In the genomic region with DNA sequence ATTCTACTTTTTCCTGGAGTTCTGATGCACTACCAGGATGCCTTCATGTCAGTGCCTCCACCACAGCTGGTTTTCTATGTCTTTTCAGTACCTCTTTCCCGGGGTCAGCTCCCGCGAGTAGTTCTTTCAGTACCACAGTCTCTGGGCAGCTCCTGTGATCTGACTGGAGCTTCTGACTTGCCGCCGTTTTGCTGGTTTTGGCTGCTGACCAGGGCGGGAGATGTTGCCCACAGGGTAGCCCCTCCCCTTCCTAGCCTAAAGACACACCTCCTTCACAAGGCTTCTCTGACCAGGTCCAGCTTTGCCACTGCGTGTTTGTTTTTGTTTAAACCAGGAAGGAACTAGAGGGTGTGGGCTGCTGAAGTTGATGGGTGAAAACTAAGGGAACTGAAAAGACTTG, we compare ENCODE assay signal across 8 mouse cellular contexts. TPM values are rescaled to one million over a fixed set of nuclear protein-coding genes. Genes with fewer than 3 reads are reported as not detected.
A peak's percentile ranks its signal among the peaks of the same experiment; 100 is the strongest.
DNase-seq lines count a peak whose midpoint lies in the region; ATAC-seq and TF ChIP-seq lines count a peak whose summit lies in the region.
"Had no signal": no experiment of that assay in that cellular context is flagged by ENCODE, and none has a peak within 500 bp of the region (broad histone marks: within the 10 kb centered on the region; RNA-seq: fewer than 3 reads in every experiment).

TSS of gene Neurod4 (minus strand) at position 175 of the 400 bp plus-strand sequence.

- no peak within 1 kb of the TSS for H3K27ac ChIP-seq in MEL (ENCODE audit: control insufficient read depth, low read depth, low read length)
- no peak within 1 kb of the TSS for H3K27ac ChIP-seq in forebrain, embryonic 10.5 days
- H3K27ac ChIP-seq in kidney, postnatal 0 days: no peak within 1 kb of the TSS
- H3K27ac ChIP-seq in midbrain, embryonic 15.5 days: no peak within 1 kb of the TSS

- H3K4me3 ChIP-seq in MEL (ENCODE audit: control insufficient read depth in 1 of 2, insufficient read depth in 1 of 2, low read depth in 2 of 2, low read length in 2 of 2): no peak within 1 kb of the TSS
- H3K4me3 ChIP-seq in forebrain, embryonic 10.5 days: peak within 1 kb of the TSS; percentile 8; the same call in 1 of the 2 replicates
- H3K4me3 ChIP-seq in kidney, postnatal 0 days (replicated peaks; ENCODE audit: low read depth, low read length): no peak within 1 kb of the TSS
- H3K4me3 ChIP-seq in midbrain, embryonic 15.5 days: no peak within 1 kb of the TSS

- no peak within 1 kb of the TSS for H3K4me2 ChIP-seq in kidney, postnatal 0 days (ENCODE audit: low read length)
- peak within 1 kb of the TSS; percentile 16 for H3K4me2 ChIP-seq in midbrain, embryonic 15.5 days

- DNase-seq in B cell, adult 2 months: peak; percentile 50 to 51
- peak; percentile 56 for DNase-seq in MEL (ENCODE audit: low read depth, low spot score)
- peak; percentile 58 for DNase-seq in forebrain, embryonic 10.5 days (ENCODE audit: extremely low spot score, low spot score)
- DNase-seq in kidney, postnatal 0 days (ENCODE audit: low spot score): peak; percentile 80
- no peak for DNase-seq in urinary bladder, postnatal 36 days (ENCODE audit: low spot score in 2 of 2)
- no peak for DNase-seq in thymus, postnatal 4 days

- H3K27me3 ChIP-seq in MEL (ENCODE audit: control insufficient read depth in 1 of 2, insufficient read depth in 2 of 2, low read length in 2 of 2): peaks cover 2% of the 10 kb centered on the region in 2 experiments; a peak in 3 of 4 replicates
- no peaks in the 10 kb centered on the region for H3K27me3 ChIP-seq in forebrain, embryonic 10.5 days (ENCODE audit: poor library complexity, severe bottlenecking)
- H3K27me3 ChIP-seq in kidney, postnatal 0 days (ENCODE audit: insufficient read depth, low read length): no peaks in the 10 kb centered on the region
- no peaks in the 10 kb centered on the region for H3K27me3 ChIP-seq in midbrain, embryonic 15.5 days (replicated peaks)

- TF ChIP-seq POLR2A in MEL (IDR thresholded peaks at IDR 0.05; ENCODE audit: control insufficient read depth in 1 of 2, insufficient read depth in 1 of 2, low read depth in 1 of 2, low read length in 2 of 2, poor library complexity in 1 of 2): no peak

- no peaks in the 10 kb centered on the region for H3K79me2 ChIP-seq in MEL (ENCODE audit: control insufficient read depth, insufficient read depth, low read length, poor library complexity)

- WGBS in forebrain, embryonic 10.5 days: under 1% methylated on average over 7 of the region's 7 CpGs
- 1% methylated on average over 7 of the region's 7 CpGs for WGBS in kidney, postnatal 0 days
- WGBS in midbrain, embryonic 15.5 days: 1% methylated on average over 7 of the region's 7 CpGs

- no peaks in the 10 kb centered on the region for H3K4me1 ChIP-seq in MEL (ENCODE audit: control insufficient read depth in 1 of 2, insufficient read depth in 2 of 2, low read length in 2 of 2)
- peaks cover 23% of the 10 kb centered on the region for H3K4me1 ChIP-seq in forebrain, embryonic 10.5 days
- H3K4me1 ChIP-seq in kidney, postnatal 0 days (replicated peaks; ENCODE audit: insufficient read depth, low read length): no peaks in the 10 kb centered on the region
- no peaks in the 10 kb centered on the region for H3K4me1 ChIP-seq in midbrain, embryonic 15.5 days

- no peaks in the 10 kb centered on the region for H3K9me3 ChIP-seq in MEL (replicated peaks; ENCODE audit: insufficient read depth, low read length)
- H3K9me3 ChIP-seq in forebrain, embryonic 10.5 days: no peaks in the 10 kb centered on the region
- H3K9me3 ChIP-seq in kidney, postnatal 0 days (replicated peaks; ENCODE audit: low read length): no peaks in the 10 kb centered on the region
- no peaks in the 10 kb centered on the region for H3K9me3 ChIP-seq in midbrain, embryonic 15.5 days

- no peak within 1 kb of the TSS for H3K9ac ChIP-seq in MEL (ENCODE audit: control insufficient read depth, low read depth, low read length, poor library complexity, severe bottlenecking)
- no peak within 1 kb of the TSS for H3K9ac ChIP-seq in kidney, postnatal 0 days (ENCODE audit: low read depth, low read length)
- H3K9ac ChIP-seq in midbrain, embryonic 15.5 days: no peak within 1 kb of the TSS

- TF ChIP-seq CTCF in MEL (IDR thresholded peaks at IDR 0.05 in 2 of 3, conservative IDR thresholded peaks at IDR 0.05 in 1 of 3; ENCODE audit: control insufficient read depth in 1 of 3, insufficient read depth in 1 of 3, low read depth in 2 of 3, low read length in 3 of 3, poor library complexity in 1 of 3, severe bottlenecking in 1 of 3): no peak
- TF ChIP-seq CTCF in kidney, postnatal 0 days (IDR thresholded peaks at IDR 0.05; ENCODE audit: low read depth): no peak

- no peak for TF ChIP-seq RAD21 in MEL (IDR thresholded peaks at IDR 0.05; ENCODE audit: low read depth, low read length)

- H3K36me3 ChIP-seq in MEL (ENCODE audit: control insufficient read depth in 1 of 2, insufficient read depth in 2 of 2, low read length in 2 of 2): no peaks in the 10 kb centered on the region
- H3K36me3 ChIP-seq in forebrain, embryonic 10.5 days (replicated peaks): no peaks in the 10 kb centered on the region
- H3K36me3 ChIP-seq in kidney, postnatal 0 days (ENCODE audit: insufficient read depth, low read length): no peaks in the 10 kb centered on the region
- no peaks in the 10 kb centered on the region for H3K36me3 ChIP-seq in midbrain, embryonic 15.5 days (replicated peaks)

- ATAC-seq in kidney, postnatal 0 days (replicated peaks; ENCODE audit: low FRiP score, low read depth): peak; percentile 91
- peak; percentile 69 for ATAC-seq in midbrain, embryonic 15.5 days (replicated peaks)

- TF ChIP-seq EP300 in MEL (IDR thresholded peaks at IDR 0.05; ENCODE audit: low read depth in 1 of 2, low read length in 2 of 2): no peak

TF ChIP-seq in MEL, 35 proteins besides CTCF, POLR2A, EP300 and RAD21:
- peak; percentile 46 for TF ChIP-seq MXI1 (IDR thresholded peaks at IDR 0.05; ENCODE audit: low read depth, low read length)
- TF ChIP-seq SIN3A (IDR thresholded peaks at IDR 0.05; ENCODE audit: low read length): peak; percentile 78; the same call in 1 of the 2 replicates
- TF ChIP-seq USF2 (IDR thresholded peaks at IDR 0.05; ENCODE audit: borderline replicate concordance in 1 of 2, insufficient read depth in 1 of 2, low read depth in 1 of 2, low read length in 2 of 2): no peak
- no peak for TF ChIP-seq TCF12 (IDR thresholded peaks at IDR 0.05; ENCODE audit: low read depth, low read length)

RNA-seq across cellular contexts. Expression of gene Neurod4, which starts in this region (rescaled TPM):
- total RNA-seq in MEL (2012; rRNA removed): not detected in 2 replicates
- not detected for polyA plus RNA-seq in MEL (2012; ENCODE audit: insufficient read depth in 1 of 2, insufficient read length in 2 of 2, low read depth in 1 of 2, low replicate concordance in 2 of 2, missing spikeins in 1 of 2)
- 2.6 and 3.0 TPM in 2 replicates for polyA plus RNA-seq in forebrain, embryonic 10.5 days (2016; fragmentation: Nextera tagmentation; extraction: Ambion mirVana)
- polyA plus RNA-seq in kidney, postnatal 0 days (2015; fragmentation: Nextera tagmentation; extraction: Ambion mirVana): not detected in 2 replicates
- 1.9 and 2.8 TPM in 2 replicates for polyA plus RNA-seq in midbrain, embryonic 15.5 days (2015; fragmentation: Nextera tagmentation; extraction: Ambion mirVana)
- polyA plus RNA-seq: gonadal fat pad, adult 2 months had no signal

Comparison
In these comparisons a context has a peak if more than half of its experiments do, and no peak if none do; other contexts are left out.
1. Peak in DNase-seq in MEL; RNA of the gene not detected or under 1 TPM.
2. Peak in DNase-seq and ATAC-seq in kidney, postnatal 0 days; RNA of the gene not detected or under 1 TPM.
3. DNase-seq: peak in B cell, adult 2 months (2 of 2) and forebrain, embryonic 10.5 days (single experiment); none in urinary bladder, postnatal 36 days (0 of 2) and thymus, postnatal 4 days (single experiment).